Mouse (Mus musculus) adrenal gland, adult 8-10 months (tissue): ENCODE results near the gene Gm4302. TPM values are rescaled to one million over a fixed set of nuclear protein-coding genes. Genes with fewer than 3 reads are reported as not detected.
"Not testable (repeated sequence)": the region's sequence is repeated elsewhere in the genome, so short reads cannot be mapped to it uniquely, and the experiment has no call there.

ENCODE experiments used
- DNase-seq: peaks from one replicate; pipeline ENCODE4 v3.0.0; 2022
- total RNA-seq, 4 experiments: library from RNA; stranded (reverse); gene quantifications; 2 replicates each; pipeline ENCODE4 v1.2.4; 2022

Gene Gm4302
- not detected for total RNA-seq

DNA sequence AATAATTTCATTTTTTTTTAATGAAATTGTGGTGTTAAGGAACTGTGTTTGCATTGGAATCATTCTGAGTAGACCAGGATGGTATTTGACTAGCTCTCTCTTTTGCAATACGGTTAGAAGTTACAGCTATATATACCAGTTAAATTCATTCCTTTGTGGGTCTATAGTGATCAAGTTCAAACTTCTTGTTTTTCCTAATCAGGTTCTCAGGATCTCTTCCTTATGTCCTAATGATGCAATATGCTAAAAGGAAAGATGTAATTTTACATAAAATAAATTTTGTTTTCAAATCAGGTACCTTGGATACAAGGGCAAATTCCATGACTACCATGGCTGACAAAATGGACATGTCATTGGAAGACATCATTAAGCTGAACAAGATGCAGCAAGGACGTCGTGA is at the start of gene Gm4302:
Gene Gm4302 (plus strand): TSS at position 301 of the 400 bp plus-strand sequence.
- not testable (repeated sequence) for DNase-seq

DNA sequence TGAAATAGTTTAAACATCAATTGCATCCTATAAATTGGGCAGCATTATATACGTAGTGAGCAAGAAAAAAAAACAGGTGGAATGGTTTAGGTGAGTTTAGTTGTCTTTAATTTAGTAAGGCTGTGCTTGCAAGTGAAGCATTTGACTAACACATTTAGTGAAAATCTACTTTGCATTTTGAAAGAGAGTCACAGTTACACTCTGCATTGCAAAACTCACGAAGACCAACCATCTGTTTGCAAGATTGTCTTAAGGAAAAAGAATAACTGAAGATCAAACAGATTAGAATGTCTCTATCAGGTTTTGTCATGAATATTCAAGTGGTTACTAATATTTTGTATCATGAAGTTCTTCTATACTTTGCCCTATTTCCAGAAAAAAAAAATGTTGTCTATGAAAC is 44.5 kb upstream of the Gm4302 start:
- DNase-seq, result no peak

- DNase-seq, result not testable (repeated sequence)
These were observed 40.5 kb upstream of the Gm4302 start for GRCm38 (mm10) chr10:100300106-100300505.

GRCm38 (mm10) chr10:100335376-100335775 is 5.3 kb upstream of the Gm4302 start, which contains the start of gene Gm4301:
TSS of gene Gm4301 (plus strand) at chr10:100335676.
- DNase-seq, result not testable (repeated sequence)

GRCm38 (mm10) chr10:100345672-100346071 is 5.0 kb downstream of the Gm4302 start, which contains the start of gene Gm4303:
TSS of gene Gm4303 (plus strand) at chr10:100345972.
- DNase-seq, result not testable (repeated sequence)

DNA sequence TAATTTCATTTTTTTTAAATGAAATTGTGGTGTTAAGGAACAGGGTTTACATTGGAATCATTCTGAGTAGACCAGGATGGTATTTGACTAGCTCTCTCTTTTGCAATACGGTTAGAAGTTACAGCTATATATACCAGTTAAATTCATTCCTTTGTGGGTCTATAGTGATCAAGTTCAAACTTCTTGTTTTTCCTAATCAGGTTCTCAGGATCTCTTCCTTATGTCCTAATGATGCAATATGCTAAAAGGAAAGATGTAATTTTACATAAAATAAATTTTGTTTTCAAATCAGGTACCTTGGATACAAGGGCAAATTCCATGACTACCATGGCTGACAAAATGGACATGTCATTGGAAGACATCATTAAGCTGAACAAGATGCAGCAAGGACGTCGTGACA is 10.2 kb downstream of the Gm4302 start, which contains the start of gene Gm4305:
Gene Gm4305 (plus strand): TSS at position 301 of the 400 bp plus-strand sequence.
- DNase-seq, result not testable (repeated sequence)

DNA sequence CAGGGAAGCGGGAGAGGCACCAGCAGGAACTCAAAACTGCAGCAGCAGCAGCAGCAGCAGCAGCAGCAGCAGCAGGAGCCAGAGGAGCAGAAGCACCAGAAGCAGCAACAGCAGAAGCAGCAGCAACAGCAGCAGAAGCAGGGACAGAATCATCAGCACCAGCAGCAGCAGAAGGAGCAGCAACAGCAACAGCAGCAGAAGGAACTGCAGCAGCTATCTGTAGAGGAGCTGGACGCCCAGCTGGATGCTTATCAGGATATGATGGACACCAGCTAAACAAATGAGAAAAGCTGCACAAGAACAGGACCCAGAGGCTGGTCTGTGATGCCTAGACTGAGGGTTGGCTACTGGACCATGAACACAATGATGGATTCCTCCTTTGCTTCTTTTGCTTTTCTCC is 16.2 kb downstream of the Gm4302 start:
- peak; percentile 0 for DNase-seq

- DNase-seq, result not testable (repeated sequence)
These were observed 20.4 kb downstream of the Gm4302 start, which contains the start of gene Gm4307 for GRCm38 (mm10) chr10:100361038-100361437. TSS of gene Gm4307 (plus strand) at chr10:100361338.

DNA sequence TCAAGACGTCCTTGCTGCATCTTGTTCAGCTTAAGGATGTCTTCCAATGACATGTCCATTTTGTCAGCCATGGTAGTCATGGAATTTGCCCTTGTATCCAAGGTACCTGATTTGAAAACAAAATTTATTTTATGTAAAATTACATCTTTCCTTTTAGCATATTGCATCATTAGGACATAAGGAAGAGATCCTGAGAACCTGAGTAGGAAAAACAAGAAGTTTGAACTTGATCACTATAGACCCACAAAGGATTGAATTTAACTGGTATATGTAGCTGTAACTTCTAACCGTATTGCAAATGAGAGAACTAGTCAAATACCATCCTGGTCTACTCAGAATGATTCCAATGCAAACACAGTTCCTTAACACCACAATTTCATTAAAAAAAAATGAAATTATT is 41.8 kb downstream of the Gm4302 start, which contains the start of gene Gm4312:
Gene Gm4312 (minus strand): TSS at position 101 of the 400 bp plus-strand sequence.
- not testable (repeated sequence) for DNase-seq

Other genes starting within 250 kb of the Gm4302 start
- not detected for gene Gm4301, start 5.2 kb upstream of the Gm4302 start, total RNA-seq
- not detected for gene Gm4303, start 5.1 kb downstream of the Gm4302 start, total RNA-seq
- not detected for gene Gm4305, start 10.3 kb downstream of the Gm4302 start, total RNA-seq
- not detected for gene Gm4307, start 20.5 kb downstream of the Gm4302 start, total RNA-seq
- not detected for gene Gm4312, start 41.7 kb downstream of the Gm4302 start, total RNA-seq
- 10 to 100 TPM; 20.3 to 22.8 (median 21.0) TPM for gene Tmtc3, start 146.5 kb downstream of the Gm4302 start, total RNA-seq
- gene Cep290, start 146.7 kb downstream of the Gm4302 start, total RNA-seq, result 10 to 100 TPM in 2 of 4 experiments, 1 to 10 TPM in 2; 8.7 to 17.8 (median 11.3) TPM
- gene 4930430F08Rik, start 249.6 kb downstream of the Gm4302 start, total RNA-seq, result 10 to 100 TPM; 14.6 to 20.1 (median 15.4) TPM
- gene 1700017N19Rik, start 249.6 kb downstream of the Gm4302 start, total RNA-seq, result not detected